Mouse (Mus musculus) retina, adult 2 months (tissue): ENCODE data around the gene Gm8165.
"Not testable (repeated sequence)": the region's sequence is repeated elsewhere in the genome, so short reads cannot be mapped to it uniquely, and the experiment has no call there.

Experiments used
- DNase-seq: peaks from one replicate; pipeline ENCODE4 v3.0.0-alpha.2; 2012; ENCODE audit warnings: low read depth, low spot score

The Gm8165 gene

GRCm38 (mm10) chr14:43677099-43677498 is at the start of gene Gm8165:
Gene Gm8165, minus strand, starts transcription at chr14:43677199.
- not testable (repeated sequence) for DNase-seq

DNA sequence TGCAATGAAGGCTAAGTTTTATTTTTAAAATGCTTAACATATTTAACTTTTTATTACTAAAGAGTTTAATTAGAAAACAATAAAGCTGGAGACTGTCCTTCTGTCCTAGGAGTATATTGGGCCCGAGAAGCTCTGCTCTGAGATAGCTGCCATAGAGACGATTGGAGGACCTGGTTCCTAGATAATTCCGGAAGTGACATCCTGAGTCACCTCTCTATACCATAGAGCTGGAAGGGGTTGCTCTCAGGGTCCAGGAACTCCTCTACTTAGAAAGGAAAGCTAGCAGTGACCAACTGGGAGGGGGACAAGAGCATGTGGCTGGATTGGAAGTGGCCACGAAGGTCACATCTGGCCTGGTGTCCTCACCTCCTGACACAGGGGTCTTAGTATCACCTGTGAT is 20.6 kb upstream of the Gm8165 start, which contains the start of gene Gm7324:
TSS of gene Gm7324 (plus strand) at position 208 of the 400 bp plus-strand sequence.
- not testable (repeated sequence) for DNase-seq
